34 mouse cellular contexts compared by ENCODE assay signal in genomic region chr19:23085173-23085660, GRCm38 (mm10). TPM values are rescaled to one million over a fixed set of nuclear protein-coding genes. Genes with fewer than 3 reads are reported as not detected.
DNase-seq lines count a peak whose midpoint lies in the region; ATAC-seq and TF ChIP-seq lines count a peak whose summit lies in the region.
"Had no signal": no experiment of that assay in that cellular context is flagged by ENCODE, and none has a peak within 500 bp of the region (broad histone marks: within the 10 kb centered on the region; RNA-seq: fewer than 3 reads in every experiment).

No protein-coding gene starts in this region.

- no peak for TF ChIP-seq EP300 in ES-Bruce4 (IDR thresholded peaks at IDR 0.05; ENCODE audit: insufficient read depth, low read depth, low read length)

- H3K4me1 ChIP-seq in E14TG2a.4 (replicated peaks; ENCODE audit: low read depth, low read length): peaks cover 44% of the 10 kb centered on the region
- peaks cover 6% of the 10 kb centered on the region for H3K4me1 ChIP-seq in ES-Bruce4 (ENCODE audit: control insufficient read depth, insufficient read depth, low read length)
- H3K4me1 ChIP-seq in brown adipose tissue, adult 24 weeks (ENCODE audit: control insufficient read depth, insufficient read depth, insufficient read length, low read length): peaks cover 8% of the 10 kb centered on the region; the same call in 1 of the 2 replicates
- peaks cover 11% of the 10 kb centered on the region for H3K4me1 ChIP-seq in limb, embryonic 12.5 days (replicated peaks)
- H3K4me1 ChIP-seq in embryonic facial prominence, embryonic 10.5 days: no peaks in the 10 kb centered on the region
- H3K4me1 ChIP-seq: embryonic facial prominence, embryonic 12.5 days; heart, embryonic 10.5 days; heart, embryonic 15.5 days; hindbrain, embryonic 12.5 days; liver, embryonic 12.5 days; megakaryocyte, embryonic 14.5 days; midbrain, embryonic 12.5 days; neural tube, embryonic 12.5 days had no signal

- 18% methylated on average over 7 of the region's 7 CpGs for WGBS in limb, embryonic 12.5 days
- WGBS in embryonic facial prominence, embryonic 10.5 days: 81% methylated on average over 7 of the region's 7 CpGs

- no peak overlapping the region for H3K4me2 ChIP-seq in limb, embryonic 12.5 days
- H3K4me2 ChIP-seq: embryonic facial prominence, embryonic 12.5 days; heart, embryonic 15.5 days; hindbrain, embryonic 12.5 days; liver, embryonic 12.5 days; midbrain, embryonic 12.5 days; neural tube, embryonic 12.5 days had no signal

- H3K27me3 ChIP-seq in E14TG2a.4 (ENCODE audit: insufficient read depth, low read length) (no peaks in the 10 kb centered on the region), ES-Bruce4 (ENCODE audit: control insufficient read depth, insufficient read depth, low read length, poor library complexity, severe bottlenecking) (no peaks in the 10 kb centered on the region)
- H3K27me3 ChIP-seq in limb, embryonic 12.5 days: no peaks in the 10 kb centered on the region
- no peaks in the 10 kb centered on the region for H3K27me3 ChIP-seq in embryonic facial prominence, embryonic 10.5 days (replicated peaks; ENCODE audit: low read depth, poor library complexity, severe bottlenecking)
- H3K27me3 ChIP-seq: embryonic facial prominence, embryonic 12.5 days; heart, embryonic 15.5 days; hindbrain, embryonic 12.5 days; liver, embryonic 12.5 days; megakaryocyte, embryonic 14.5 days; midbrain, embryonic 12.5 days; neural tube, embryonic 12.5 days had no signal

- DNase-seq in embryonic facial prominence, embryonic 10.5 days (ENCODE audit: low spot score): no peak
- DNase-seq in layer of hippocampus, adult 8-10 months (ENCODE audit: low spot score in 2 of 2): no peak
- DNase-seq in heart, postnatal 10 days: no peak
- DNase-seq: adrenal gland, adult 2 months; adrenal gland, postnatal 36 days; B cell, adult 2 months; cerebellum, adult 11 months; cerebellum, postnatal 14 days; gastrocnemius, postnatal 10 days; heart, postnatal 36 days; kidney, adult 8-10 months; kidney, postnatal 4 days; layer of hippocampus, adult 9-11 months; liver, postnatal 0 days; lung, postnatal 36 days; thymus, postnatal 14 days had no signal

- intact Hi-C loops in heart, postnatal 10 days (cut with DNase I): loop anchor here (5.0 kb wide), 1 partner anchor 47 kb away; no protein-coding TSS in a partner anchor

- H3K9ac ChIP-seq in ES-Bruce4 (ENCODE audit: low read depth, poor library complexity, severe bottlenecking): no peak overlapping the region
- H3K9ac ChIP-seq in limb, embryonic 12.5 days (replicated peaks): no peak overlapping the region
- H3K9ac ChIP-seq: embryonic facial prominence, embryonic 12.5 days; heart, embryonic 15.5 days; hindbrain, embryonic 12.5 days; liver, embryonic 12.5 days; liver, postnatal 0 days; midbrain, embryonic 12.5 days; neural tube, embryonic 12.5 days had no signal

- H3K36me3 ChIP-seq in E14TG2a.4 (ENCODE audit: insufficient read depth, low read length): peaks cover 41% of the 10 kb centered on the region
- H3K36me3 ChIP-seq in ES-Bruce4 (ENCODE audit: control insufficient read depth, insufficient read depth, low read length, poor library complexity, severe bottlenecking): no peaks in the 10 kb centered on the region; the same call in 1 of the 2 replicates
- H3K36me3 ChIP-seq in limb, embryonic 12.5 days: no peaks in the 10 kb centered on the region
- H3K36me3 ChIP-seq in embryonic facial prominence, embryonic 10.5 days (replicated peaks): no peaks in the 10 kb centered on the region
- H3K36me3 ChIP-seq: embryonic facial prominence, embryonic 12.5 days; heart, embryonic 10.5 days; heart, embryonic 15.5 days; hindbrain, embryonic 12.5 days; liver, embryonic 12.5 days; midbrain, embryonic 12.5 days; neural tube, embryonic 12.5 days had no signal

- TF ChIP-seq POLR2A in ES-Bruce4 (IDR thresholded peaks at IDR 0.05; ENCODE audit: insufficient read depth, low read length): no peak

- TF ChIP-seq CTCF in E14TG2a.4 (conservative IDR thresholded peaks at IDR 0.05; ENCODE audit: low read length) (no peak), ES-Bruce4 (IDR thresholded peaks at IDR 0.05; ENCODE audit: low read depth, low read length) (no peak)

- H3K27ac ChIP-seq in ES-Bruce4 (ENCODE audit: insufficient read depth, low read length): peak overlapping the region; percentile 68
- peak overlapping the region; percentile 17; the same call in 1 of the 2 replicates for H3K27ac ChIP-seq in brown adipose tissue, adult 24 weeks (replicated peaks; ENCODE audit: low read depth, low read length)
- H3K27ac ChIP-seq in limb, embryonic 12.5 days: no peak overlapping the region
- H3K27ac ChIP-seq in embryonic facial prominence, embryonic 10.5 days (replicated peaks): no peak overlapping the region
- H3K27ac ChIP-seq: embryonic facial prominence, embryonic 12.5 days; heart, embryonic 10.5 days; heart, embryonic 15.5 days; hindbrain, embryonic 12.5 days; hindbrain, postnatal 0 days; kidney, postnatal 0 days; liver, embryonic 12.5 days; midbrain, embryonic 12.5 days; neural tube, embryonic 12.5 days had no signal

- ATAC-seq in limb, embryonic 12.5 days (ENCODE audit: insufficient number of reproducible peaks, insufficient read depth, low FRiP score, low TSS enrichment, low read depth): peak; percentile 52; the same call in 1 of the 2 replicates
- ATAC-seq: forebrain, embryonic 14.5 days; hindbrain, postnatal 0 days; intestine, embryonic 16.5 days; liver, embryonic 12.5 days; liver, postnatal 0 days had no signal

- H3K4me3 ChIP-seq in E14TG2a.4 (replicated peaks; ENCODE audit: low read length): peak overlapping the region; percentile 71
- H3K4me3 ChIP-seq in ES-Bruce4 (ENCODE audit: low read depth, low read length): no peak overlapping the region
- H3K4me3 ChIP-seq in brown adipose tissue, adult 24 weeks (ENCODE audit: insufficient read depth, low read depth, low read length): no peak overlapping the region
- no peak overlapping the region for H3K4me3 ChIP-seq in limb, embryonic 12.5 days (replicated peaks)
- H3K4me3 ChIP-seq in embryonic facial prominence, embryonic 10.5 days: no peak overlapping the region
- H3K4me3 ChIP-seq: embryonic facial prominence, embryonic 12.5 days; heart, embryonic 10.5 days; heart, embryonic 15.5 days; hindbrain, embryonic 12.5 days; liver, embryonic 12.5 days; megakaryocyte, embryonic 14.5 days; midbrain, embryonic 12.5 days; myocyte; neural tube, embryonic 12.5 days had no signal

- H3K9me3 ChIP-seq in E14TG2a.4 (ENCODE audit: low read length): no peaks in the 10 kb centered on the region
- H3K9me3 ChIP-seq in ES-Bruce4 (replicated peaks; ENCODE audit: control insufficient read depth, insufficient read depth, low read length, poor library complexity, severe bottlenecking): peaks cover 21% of the 10 kb centered on the region
- H3K9me3 ChIP-seq in limb, embryonic 12.5 days: no peaks in the 10 kb centered on the region
- H3K9me3 ChIP-seq in embryonic facial prominence, embryonic 10.5 days: no peaks in the 10 kb centered on the region
- H3K9me3 ChIP-seq: embryonic facial prominence, embryonic 12.5 days; heart, embryonic 10.5 days; heart, embryonic 15.5 days; liver, embryonic 12.5 days; megakaryocyte, embryonic 14.5 days; midbrain, embryonic 12.5 days; neural tube, embryonic 12.5 days had no signal

RNA-seq across cellular contexts. Expression of gene Klf9, which starts 55.8 kb away (rescaled TPM):
- 73.8 and 77.1 TPM in 2 replicates for polyA plus RNA-seq in ES-Bruce4 (2011; ENCODE audit: insufficient read depth, insufficient read length, low read depth, missing spikeins)
- 61.4 and 63.8 TPM in 2 replicates for polyA plus RNA-seq in brown adipose tissue, adult 24 weeks (2012; ENCODE audit: insufficient read depth, insufficient read length, missing spikeins)
- polyA plus RNA-seq in limb, embryonic 12.5 days (2016; fragmentation: Nextera tagmentation; extraction: Ambion mirVana): 2.2 and 2.7 TPM in 2 replicates
- polyA plus RNA-seq in embryonic facial prominence, embryonic 10.5 days (2016; fragmentation: Nextera tagmentation; extraction: Ambion mirVana): 0.79 and 0.96 TPM in 2 replicates
- 100 to 1,000 TPM; 136 to 156 (median 140) TPM for total RNA-seq in layer of hippocampus, adult 8-10 months (2022)
- 100 to 1,000 TPM in 1 of 2 experiments, 10 to 100 TPM in 1; 67.7 to 119 TPM for total RNA-seq in heart, postnatal 10 days (2021)
- total RNA-seq: MEL had no signal

Comparison
In these comparisons a context has a peak if more than half of its experiments do, and no peak if none do; other contexts are left out.
1. H3K27ac ChIP-seq: peak in ES-Bruce4 (single experiment) and brown adipose tissue, adult 24 weeks (single experiment); none in limb, embryonic 12.5 days (single experiment) and embryonic facial prominence, embryonic 10.5 days (single experiment).
2. RNA of gene Klf9, which starts 55.8 kb away (polyA plus RNA-seq): 73.8 to 77.1 TPM in ES-Bruce4 and 61.4 to 63.8 TPM in brown adipose tissue, adult 24 weeks; 2.2 to 2.7 TPM in limb, embryonic 12.5 days and 0.79 to 0.96 TPM in embryonic facial prominence, embryonic 10.5 days; every median in the first group is over 10 times any median in the second.